Mouse (Mus musculus) limb, embryonic 15.5 days (tissue): ENCODE results near the gene Gm48552. TPM values are rescaled to one million over a fixed set of nuclear protein-coding genes. Genes with fewer than 3 reads are reported as not detected.

Experiments
- ATAC-seq: fragments of 200-750 bp; cut with Nextera tagmentation; 2 replicates; pipeline ENCODE4 v1.8.0; 2017; ENCODE audit warnings: low read depth, moderate TSS enrichment; ENCODE audit not compliant: insufficient number of reproducible peaks, low FRiP score, low TSS enrichment
- H3K27ac ChIP-seq: fragments of 300-500 bp; sonication (generic); 2 replicates; pipeline ENCODE4 v1.5.1; 2015; ENCODE audit warnings: moderate library complexity, mild to moderate bottlenecking, inconsistent platforms
- H3K27me3 ChIP-seq: fragments of 300-500 bp; sonication (generic); 2 replicates; pipeline ENCODE4 v1.6.1; 2015; ENCODE audit warnings: inconsistent platforms
- H3K36me3 ChIP-seq: fragments of 300-500 bp; sonication (generic); 2 replicates; pipeline ENCODE4 v1.6.1; 2015; ENCODE audit warnings: inconsistent platforms
- H3K4me1 ChIP-seq: fragments of 300-500 bp; sonication (generic); 2 replicates; pipeline ENCODE4 v1.6.1; 2015; ENCODE audit warnings: inconsistent platforms
- H3K4me2 ChIP-seq: fragments of 300-500 bp; sonication (generic); 2 replicates; pipeline ENCODE4 v1.6.1; 2015; ENCODE audit warnings: mild to moderate bottlenecking, inconsistent platforms
- H3K4me3 ChIP-seq: fragments of 300-500 bp; sonication (generic); 2 replicates; pipeline ENCODE4 v1.5.1; 2015; ENCODE audit warnings: mild to moderate bottlenecking, inconsistent platforms
- H3K9ac ChIP-seq: fragments of 300-500 bp; sonication (generic); 2 replicates; pipeline ENCODE4 v1.6.1; 2015; ENCODE audit warnings: inconsistent platforms
- H3K9me3 ChIP-seq: fragments of 300-500 bp; sonication (generic); 2 replicates; pipeline ENCODE4 v1.6.1; 2016; ENCODE audit warnings: inconsistent platforms
- WGBS: fragments of 180-500 bp; shearing (Covaris S2); methylation state at CpG from one replicate; pipeline ENCODE4 v1.1.7; 2015; 5-methylcytosine and 5-hydroxymethylcytosine counted together
- polyA plus RNA-seq: library from polyadenylated mRNA; unstranded; fragments of >200 nt; fragmentation: Nextera tagmentation; extraction: Ambion mirVana; gene quantifications from 2 replicates; pipeline ENCODE4 v1.2.1, GENCODE M21; 2015

Gm48552 gene
- polyA plus RNA-seq, 1 experiment from 2014 or later, result 0.51 TPM

GRCm38 (mm10) chr10:81426897-81427296, 38.1 kb downstream of the Gm48552 start:
- WGBS, result under 1% methylated on average over 37 of the region's 38 CpGs
- Histone ChIP-seq H3K9me3 (no peaks in the 10 kb centered on the region), H3K9ac (peak overlapping the region; percentile 69), H3K4me1 (peaks cover 63% of the 10 kb centered on the region), H3K4me2 (peak overlapping the region; percentile 75), H3K27me3 (no peaks in the 10 kb centered on the region), H3K4me3 (peak overlapping the region; percentile 74), H3K27ac (peak overlapping the region; percentile 86), H3K36me3 (no peaks in the 10 kb centered on the region)
- ATAC-seq, result no peak

DNA sequence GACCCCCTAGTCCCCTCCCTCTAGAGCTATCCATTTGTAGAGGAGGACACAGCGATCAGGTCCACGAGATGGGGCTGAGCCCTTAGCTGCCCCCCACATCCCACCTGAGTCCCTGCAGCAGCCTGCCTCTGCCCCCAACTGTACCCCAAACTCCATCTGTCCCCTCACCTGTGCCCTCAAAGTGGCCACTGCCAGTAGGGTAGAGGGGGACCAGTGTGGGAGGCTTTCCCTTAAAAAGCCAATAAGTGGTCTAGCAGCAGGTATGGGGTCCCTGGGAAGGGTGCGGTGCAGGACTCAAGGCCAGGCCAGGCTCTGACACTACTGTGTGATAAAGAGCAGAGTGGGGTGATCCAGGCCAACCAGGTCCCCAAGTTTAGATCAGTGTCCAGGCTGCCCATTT, 38.5 kb downstream of the Gm48552 start:
- H3K27ac ChIP-seq, result peak overlapping the region; percentile 86
- no peaks in the 10 kb centered on the region for H3K9me3 ChIP-seq
- H3K4me2 ChIP-seq, result peak overlapping the region; percentile 75
- 34% methylated on average over 3 of the region's 3 CpGs for WGBS
- H3K27me3 ChIP-seq, result no peaks in the 10 kb centered on the region
- no peaks in the 10 kb centered on the region for H3K36me3 ChIP-seq
- H3K4me1 ChIP-seq, result peaks cover 60% of the 10 kb centered on the region
- H3K9ac ChIP-seq, result peak overlapping the region; percentile 69
- peak overlapping the region; percentile 74 for H3K4me3 ChIP-seq
- ATAC-seq, result no peak

- WGBS, result 77% methylated on average over 8 of the region's 8 CpGs
- H3K4me3 ChIP-seq, result no peak overlapping the region
Observed at GRCm38 (mm10) chr10:81427804-81428506, 39.1 kb downstream of the Gm48552 start.

DNA sequence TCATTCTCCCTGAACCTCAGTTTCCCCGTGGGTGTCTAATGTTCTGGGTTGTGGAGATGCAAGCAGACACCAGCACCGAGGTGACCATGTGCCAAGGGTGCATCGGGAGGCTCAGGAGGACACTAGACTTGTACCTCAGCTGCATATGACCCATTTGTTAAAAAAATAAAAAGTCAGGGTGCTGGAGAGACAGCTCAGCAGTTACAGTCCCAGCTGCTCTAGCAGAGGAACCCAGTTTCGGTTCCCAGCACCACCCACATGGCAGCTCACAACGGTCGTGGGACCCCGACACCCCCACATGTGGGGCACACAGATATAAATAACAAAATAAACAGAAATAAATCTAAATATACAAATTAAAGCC, 39.7 kb downstream of the Gm48552 start:
- Histone ChIP-seq H3K4me1 (peaks cover 64% of the 10 kb centered on the region), H3K9ac (no peak overlapping the region), H3K4me3 (no peak overlapping the region), H3K9me3 (no peaks in the 10 kb centered on the region), H3K27ac (no peak overlapping the region), H3K27me3 (no peaks in the 10 kb centered on the region), H3K4me2 (no peak overlapping the region), H3K36me3 (no peaks in the 10 kb centered on the region)
- no peak for ATAC-seq
- 91% methylated on average over 7 of the region's 7 CpGs for WGBS

More at GRCm38 (mm10) chr10:81427804-81428506, 39.1 kb downstream of the Gm48552 start:
- no peak overlapping the region for H3K27ac ChIP-seq
- no peaks in the 10 kb centered on the region for H3K36me3 ChIP-seq
- H3K4me1 ChIP-seq, result peaks cover 59% of the 10 kb centered on the region
- H3K4me2 ChIP-seq, result no peak overlapping the region
- H3K9me3 ChIP-seq, result no peaks in the 10 kb centered on the region
- no peaks in the 10 kb centered on the region for H3K27me3 ChIP-seq
- no peak overlapping the region for H3K9ac ChIP-seq
- no peak for ATAC-seq

DNA sequence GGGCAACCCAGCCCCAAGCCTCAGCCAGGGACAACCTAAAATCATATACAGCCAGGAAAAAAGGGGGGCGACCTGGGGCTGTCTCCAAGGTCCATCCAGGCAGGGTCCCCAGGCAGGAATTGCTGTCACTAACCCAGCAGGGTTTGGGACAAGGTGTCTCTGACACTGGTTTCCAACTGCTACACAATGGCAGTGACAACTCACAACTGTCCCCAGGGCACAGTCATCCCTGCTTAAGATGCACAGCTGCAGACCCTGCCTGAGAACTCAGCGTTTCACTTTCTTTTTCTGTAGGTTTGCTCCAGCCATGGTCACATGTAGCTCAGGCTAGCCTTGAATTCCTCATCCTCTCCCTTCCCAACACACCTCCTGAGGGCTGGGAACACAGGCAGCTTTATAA, 40.3 kb downstream of the Gm48552 start:
- Histone ChIP-seq H3K4me2 (peak overlapping the region; percentile 94), H3K9ac (no peak overlapping the region), H3K27me3 (no peaks in the 10 kb centered on the region), H3K4me3 (peak overlapping the region; percentile 76), H3K27ac (peak overlapping the region; percentile 93), H3K4me1 (peaks cover 64% of the 10 kb centered on the region), H3K9me3 (no peaks in the 10 kb centered on the region), H3K36me3 (no peaks in the 10 kb centered on the region)
- WGBS, result 37% methylated on average over 2 of the region's 2 CpGs
- ATAC-seq, result no peak

DNA sequence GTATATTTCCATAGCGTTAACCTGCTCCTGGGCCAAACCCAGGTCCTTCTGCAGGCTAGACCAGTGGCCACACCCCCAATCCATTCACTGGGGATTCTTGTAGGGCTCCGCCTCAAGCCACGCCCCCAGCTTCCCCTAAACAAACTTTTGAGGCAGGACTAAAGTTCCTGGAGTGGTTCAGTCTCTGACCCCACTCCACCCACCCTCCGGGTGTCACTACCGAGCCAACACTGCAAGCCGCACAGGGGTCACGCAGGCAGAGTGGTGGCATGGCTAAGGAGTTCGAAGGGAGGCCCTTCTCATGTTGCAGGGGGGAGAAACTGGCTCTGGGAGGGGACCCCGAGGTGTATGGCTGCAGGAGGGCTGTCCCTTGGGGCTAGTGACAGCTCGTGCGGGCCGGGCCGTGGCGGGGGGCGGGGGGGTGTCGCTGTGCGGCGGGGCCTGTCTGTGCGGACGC, 40.8 kb downstream of the Gm48552 start:
- ATAC-seq, result peak; percentile 26; the same call in 1 of the 2 replicates
- H3K4me2 ChIP-seq, result peak overlapping the region; percentile 94
- peak overlapping the region; percentile 68 for H3K9ac ChIP-seq
- peaks cover 63% of the 10 kb centered on the region for H3K4me1 ChIP-seq
- 0% methylated on average over 20 of the region's 20 CpGs for WGBS
- no peaks in the 10 kb centered on the region for H3K27me3 ChIP-seq
- H3K9me3 ChIP-seq, result no peaks in the 10 kb centered on the region
- no peaks in the 10 kb centered on the region for H3K36me3 ChIP-seq
- H3K4me3 ChIP-seq, result peak overlapping the region; percentile 76
- peak overlapping the region; percentile 93 for H3K27ac ChIP-seq

DNA sequence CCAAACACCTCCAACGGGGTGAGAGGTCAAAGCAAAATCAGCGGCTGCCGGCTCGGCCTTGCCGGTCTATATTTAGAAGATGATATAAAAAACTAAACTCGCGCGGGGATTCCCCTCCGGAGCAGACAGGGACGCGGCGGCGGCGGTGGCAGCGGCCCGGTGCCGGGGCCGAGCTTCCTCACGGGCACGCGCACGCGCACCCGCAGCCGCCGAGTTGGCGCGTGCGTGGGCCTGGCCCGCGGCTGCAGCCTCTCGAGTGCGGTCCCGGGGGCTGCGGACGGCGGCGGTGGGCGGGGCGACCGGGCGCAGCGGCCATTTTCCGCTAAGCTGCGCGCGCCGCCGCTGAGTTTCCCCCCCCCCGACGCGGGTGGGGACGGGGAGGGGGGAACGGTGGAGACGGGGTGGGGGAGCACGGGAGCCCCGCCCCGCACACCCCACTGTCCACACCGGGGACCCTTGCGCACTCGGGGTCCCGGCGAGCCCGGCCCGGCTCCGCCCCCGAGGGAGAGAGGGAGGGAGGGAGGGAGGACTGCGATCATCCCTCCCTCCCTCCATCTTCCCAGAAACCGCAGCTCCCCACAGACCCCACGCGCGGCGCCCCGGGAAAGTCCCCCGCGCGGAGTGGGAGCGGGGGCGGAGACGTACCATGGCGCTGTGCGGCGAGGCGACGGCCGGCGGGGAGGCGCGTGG, 41.5 kb downstream of the Gm48552 start:
- H3K27me3 ChIP-seq, result no peaks in the 10 kb centered on the region
- H3K4me1 ChIP-seq, result peaks cover 60% of the 10 kb centered on the region
- 0% methylated on average over 53 of the region's 89 CpGs for WGBS

GRCm38 (mm10) chr10:81430831-81431525, 42.2 kb downstream of the Gm48552 start:
- peak overlapping the region; percentile 93 for H3K27ac ChIP-seq

More for the DNA sequence above, 41.5 kb downstream of the Gm48552 start:
- Histone ChIP-seq H3K4me3 (peak overlapping the region; percentile 76), H3K36me3 (no peaks in the 10 kb centered on the region), H3K4me2 (peak overlapping the region; percentile 94), H3K9me3 (no peaks in the 10 kb centered on the region), H3K27ac (peak overlapping the region; percentile 93), H3K9ac (peak overlapping the region; percentile 68)
- ATAC-seq, result peak; percentile 9; the same call in 1 of the 2 replicates

DNA sequence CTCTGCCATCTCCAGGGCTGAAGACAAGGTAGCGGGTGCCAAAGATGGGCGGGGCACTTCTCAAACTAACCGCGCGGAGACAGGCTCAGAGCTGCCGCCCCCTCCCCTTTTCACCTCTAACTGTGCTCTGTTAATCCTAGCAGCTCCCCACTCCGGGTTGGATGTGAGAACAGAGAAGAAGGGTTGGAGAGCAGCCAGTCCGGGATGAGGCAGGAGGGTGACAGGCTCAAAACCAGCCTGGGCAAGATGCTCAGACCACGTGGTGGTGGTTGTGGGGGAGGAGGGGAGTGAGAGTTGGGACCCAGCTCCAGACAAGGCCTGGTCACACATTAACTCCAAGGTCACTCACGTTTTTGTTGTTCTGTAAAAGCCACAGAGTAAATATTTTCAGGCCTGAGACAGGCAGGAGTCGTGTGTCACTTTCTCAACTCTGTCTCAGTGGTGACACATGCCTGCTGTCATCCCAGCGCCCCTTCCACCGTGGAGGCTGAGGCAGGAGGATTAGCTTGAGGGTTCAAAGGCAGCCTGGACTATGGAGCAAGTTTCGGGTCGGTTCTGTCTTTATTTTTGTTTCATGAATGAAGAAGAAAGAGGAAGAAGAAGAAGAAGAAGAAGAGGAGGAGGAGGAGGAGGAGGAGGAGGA, 42.8 kb downstream of the Gm48552 start:
- no peak for ATAC-seq
- Histone ChIP-seq H3K4me1 (peaks cover 56% of the 10 kb centered on the region), H3K4me3 (peak overlapping the region; percentile 76), H3K9ac (no peak overlapping the region), H3K4me2 (peak overlapping the region; percentile 94), H3K36me3 (no peaks in the 10 kb centered on the region), H3K27me3 (no peaks in the 10 kb centered on the region), H3K9me3 (no peaks in the 10 kb centered on the region), H3K27ac (peak overlapping the region; percentile 93; the same call in 1 of the 2 replicates)
- 24% methylated on average over 15 of the region's 15 CpGs for WGBS

More at GRCm38 (mm10) chr10:81430831-81431525, 42.2 kb downstream of the Gm48552 start:
- no peak; the same call in 1 of the 2 replicates for ATAC-seq
- H3K36me3 ChIP-seq, result no peaks in the 10 kb centered on the region
- peaks cover 57% of the 10 kb centered on the region for H3K4me1 ChIP-seq
- WGBS, result 1% methylated on average over 34 of the region's 70 CpGs
- H3K9ac ChIP-seq, result peak overlapping the region; percentile 68
- H3K9me3 ChIP-seq, result no peaks in the 10 kb centered on the region
- no peaks in the 10 kb centered on the region for H3K27me3 ChIP-seq
- peak overlapping the region; percentile 94 for H3K4me2 ChIP-seq
- H3K4me3 ChIP-seq, result peak overlapping the region; percentile 76

DNA sequence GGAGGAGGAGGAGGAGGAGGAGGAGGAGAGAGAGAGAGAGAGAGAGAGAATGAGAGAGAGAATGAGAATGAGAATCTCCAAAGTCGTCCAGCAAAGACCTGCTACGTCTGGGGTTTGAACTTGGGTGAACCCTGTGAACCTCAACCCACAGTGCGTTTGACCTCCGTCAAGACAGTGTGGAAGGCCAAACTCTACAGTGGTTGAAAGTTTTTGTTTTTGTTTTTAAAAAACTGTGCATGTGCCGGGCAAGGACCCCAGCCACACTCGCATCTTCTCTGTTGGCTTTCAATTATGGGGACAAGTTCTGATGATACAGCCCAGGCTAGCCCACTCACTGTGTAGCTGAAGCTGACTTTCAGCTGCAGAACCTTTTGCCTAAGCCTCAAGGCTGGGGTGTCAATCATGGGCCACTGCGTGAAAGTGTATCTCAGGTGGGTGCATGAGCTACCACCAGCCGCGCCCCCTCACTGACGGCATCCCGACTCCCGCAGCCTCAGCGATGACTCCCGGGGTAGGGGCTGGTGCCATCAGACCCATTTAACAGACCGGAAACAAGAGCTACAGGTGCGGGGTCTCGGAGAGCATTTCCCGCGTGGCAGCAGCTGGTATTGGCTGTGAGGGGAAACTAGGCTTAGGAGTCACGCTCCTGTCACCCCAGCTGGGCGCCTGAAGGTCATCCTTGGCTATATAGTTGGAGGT, 43.5 kb downstream of the Gm48552 start:
- no peaks in the 10 kb centered on the region for H3K27me3 ChIP-seq

DNA sequence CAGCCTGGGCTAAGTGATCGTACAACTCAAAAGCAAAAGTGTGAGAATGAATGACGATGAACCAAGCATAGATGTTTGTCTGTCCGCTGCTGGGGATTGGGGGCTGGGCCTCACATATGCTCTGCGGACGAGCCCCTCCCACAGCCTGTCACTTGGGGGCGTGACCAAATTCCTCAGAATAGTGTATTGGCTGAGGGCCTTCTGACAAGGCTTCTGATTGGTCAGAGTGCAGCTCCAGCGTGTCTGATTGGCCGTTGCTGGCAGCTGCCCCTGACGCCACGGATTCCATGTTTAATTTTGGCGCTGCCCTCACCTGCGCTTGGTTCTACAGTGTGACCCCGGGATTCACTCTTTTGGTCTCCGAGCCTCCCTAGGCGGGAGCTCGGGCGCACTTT, 44.1 kb downstream of the Gm48552 start:
- H3K9ac ChIP-seq, result no peak overlapping the region

More for the DNA sequence above, 43.5 kb downstream of the Gm48552 start:
- peak overlapping the region; percentile 54 for H3K4me2 ChIP-seq
- H3K36me3 ChIP-seq, result no peaks in the 10 kb centered on the region
- no peaks in the 10 kb centered on the region for H3K9me3 ChIP-seq
- ATAC-seq, result no peak
- no peak overlapping the region for H3K4me3 ChIP-seq
- WGBS, result 64% methylated on average over 21 of the region's 21 CpGs
- H3K4me1 ChIP-seq, result peaks cover 53% of the 10 kb centered on the region
- H3K27ac ChIP-seq, result no peak overlapping the region
- no peak overlapping the region for H3K9ac ChIP-seq

More for the DNA sequence above, 44.1 kb downstream of the Gm48552 start:
- Histone ChIP-seq H3K4me1 (peaks cover 51% of the 10 kb centered on the region), H3K4me2 (peak overlapping the region; percentile 54), H3K4me3 (peak overlapping the region; percentile 28), H3K9me3 (no peaks in the 10 kb centered on the region), H3K36me3 (no peaks in the 10 kb centered on the region), H3K27me3 (no peaks in the 10 kb centered on the region), H3K27ac (no peak overlapping the region)
- WGBS, result 6% methylated on average over 17 of the region's 17 CpGs
- ATAC-seq, result peak; percentile 77
